Mouse (Mus musculus) urinary bladder, postnatal 25 days (tissue): ENCODE data around the gene Kctd13.
"Not testable (repeated sequence)": the region's sequence is repeated elsewhere in the genome, so short reads cannot be mapped to it uniquely, and the experiment has no call there.

Experiments
- DNase-seq: peaks from one replicate; pipeline ENCODE4 v3.0.0; 2022; ENCODE audit warnings: low spot score

Gene Kctd13

GRCm38 (mm10) chr7:126928384-126929037 lies at the start of gene Kctd13:
Gene Kctd13, plus strand, starts transcription at chr7:126928879.
- DNase-seq = peak; percentile 95

- DNase-seq = no peak
These were observed 47.6 kb upstream of the Kctd13 start for GRCm38 (mm10) chr7:126881040-126881439.

GRCm38 (mm10) chr7:126883731-126884181 lies 44.9 kb upstream of the Kctd13 start:
- no peak for DNase-seq

- DNase-seq = peak; percentile 97
These were observed 44.2 kb upstream of the Kctd13 start, which contains the start of gene Taok2 for GRCm38 (mm10) chr7:126884286-126885164. Gene Taok2, minus strand, starts transcription at chr7:126884703.

- no peak for DNase-seq
These were observed 41.4 kb upstream of the Kctd13 start for GRCm38 (mm10) chr7:126887281-126887680.

- no peak for DNase-seq
These were observed 39.8 kb upstream of the Kctd13 start for GRCm38 (mm10) chr7:126888852-126889251.

- no peak for DNase-seq
These were observed 31.8 kb upstream of the Kctd13 start for GRCm38 (mm10) chr7:126896912-126897311.

GRCm38 (mm10) chr7:126897390-126898101 lies 31.1 kb upstream of the Kctd13 start:
- no peak for DNase-seq

- peak; percentile 99 for DNase-seq
These were observed 30.3 kb upstream of the Kctd13 start for GRCm38 (mm10) chr7:126898102-126898990.

GRCm38 (mm10) chr7:126899781-126900180 lies 28.9 kb upstream of the Kctd13 start:
- DNase-seq = not testable (repeated sequence)

- DNase-seq = no peak
These were observed 23.1 kb upstream of the Kctd13 start for GRCm38 (mm10) chr7:126905590-126905989.

GRCm38 (mm10) chr7:126914844-126915243 lies 13.8 kb upstream of the Kctd13 start:
- no peak for DNase-seq

- DNase-seq = not testable (repeated sequence)
These were observed 10.3 kb upstream of the Kctd13 start for GRCm38 (mm10) chr7:126918356-126918755.

GRCm38 (mm10) chr7:126919973-126920372 lies 8.7 kb upstream of the Kctd13 start:
- DNase-seq = no peak

GRCm38 (mm10) chr7:126921563-126921962 lies 7.1 kb upstream of the Kctd13 start:
- DNase-seq = no peak

- DNase-seq = peak; percentile 19
These were observed 6.0 kb upstream of the Kctd13 start, which contains the start of gene Tmem219 for GRCm38 (mm10) chr7:126922624-126923060. Gene Tmem219, minus strand, starts transcription at chr7:126922917.

GRCm38 (mm10) chr7:126923999-126924398 lies 4.7 kb upstream of the Kctd13 start:
- DNase-seq = no peak

- DNase-seq = no peak
These were observed 2.4 kb upstream of the Kctd13 start for GRCm38 (mm10) chr7:126926299-126926698.

GRCm38 (mm10) chr7:126929046-126929445 lies 367 bp downstream of the Kctd13 start:
- no peak for DNase-seq

GRCm38 (mm10) chr7:126932652-126933051 lies 4.0 kb downstream of the Kctd13 start:
- no peak for DNase-seq

- DNase-seq = no peak
These were observed 12.5 kb downstream of the Kctd13 start for GRCm38 (mm10) chr7:126941171-126941570.
